Mouse (Mus musculus) kidney, postnatal 25 days (tissue): ENCODE results near the gene Ikzf3.

ENCODE experiments used
- DNase-seq, 2 experiments: peaks; one replicate each; pipeline ENCODE4 v3.0.0; 2021; ENCODE audit warnings: mixed read lengths in 2 of 2

Gene Ikzf3

GRCm38 (mm10) chr11:98446213-98446561 lies 99.6 kb downstream of the Ikzf3 start, which contains the start of gene Grb7:
Gene Grb7, plus strand, starts transcription at chr11:98446394.
- DNase-seq = no peak

GRCm38 (mm10) chr11:98445679-98446078 lies 100.2 kb downstream of the Ikzf3 start:
- peak; percentile 77 to 84 for DNase-seq

DNA sequence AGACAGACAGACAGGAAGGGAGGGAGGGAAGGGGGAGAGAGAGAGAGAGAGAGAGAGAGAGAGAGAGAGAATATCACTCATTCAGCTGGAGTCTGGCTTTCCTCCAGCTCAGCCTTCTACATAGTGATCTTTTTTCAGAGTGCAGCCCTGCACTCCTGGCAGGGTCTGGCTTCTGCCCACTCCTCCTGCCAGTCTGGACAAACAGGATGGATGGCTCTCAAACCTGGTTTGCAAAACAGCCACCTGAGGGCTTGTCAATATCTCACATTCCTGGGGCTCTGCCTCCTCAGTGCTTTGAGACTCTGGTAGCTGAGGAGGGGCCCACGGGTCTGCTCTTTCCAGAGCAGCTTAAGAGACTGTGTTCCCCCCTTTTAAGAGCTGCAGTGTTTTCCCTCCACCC lies 100.6 kb downstream of the Ikzf3 start:
- DNase-seq = no peak

DNA sequence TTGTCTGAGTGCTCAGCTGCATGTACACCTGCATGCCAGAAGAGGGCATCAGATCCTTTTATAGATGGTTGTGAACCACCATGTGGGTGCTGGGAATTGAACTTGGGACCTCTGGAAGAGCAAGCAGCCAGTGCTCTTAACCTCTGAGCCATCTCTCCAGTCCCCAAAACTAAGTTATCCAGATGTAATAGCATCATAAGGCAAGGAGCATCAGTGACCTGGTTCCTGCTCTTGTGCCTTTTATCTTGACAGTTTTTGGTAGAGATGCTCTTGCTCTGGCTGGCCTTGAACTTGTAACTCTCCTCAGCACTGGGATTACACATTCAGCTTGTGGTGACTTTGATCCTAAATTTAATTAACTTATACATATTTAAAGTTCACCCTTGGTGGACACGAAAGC lies 102.1 kb downstream of the Ikzf3 start:
- DNase-seq = no peak

- peak; percentile 96 to 98 for DNase-seq
Measured at GRCm38 (mm10) chr11:98438331-98439158, 107.3 kb downstream of the Ikzf3 start, which contains the start of gene Mien1. Gene Mien1, minus strand, starts transcription at chr11:98438991.

GRCm38 (mm10) chr11:98437441-98437840 lies 108.4 kb downstream of the Ikzf3 start:
- peak; percentile 58 to 72 for DNase-seq

DNA sequence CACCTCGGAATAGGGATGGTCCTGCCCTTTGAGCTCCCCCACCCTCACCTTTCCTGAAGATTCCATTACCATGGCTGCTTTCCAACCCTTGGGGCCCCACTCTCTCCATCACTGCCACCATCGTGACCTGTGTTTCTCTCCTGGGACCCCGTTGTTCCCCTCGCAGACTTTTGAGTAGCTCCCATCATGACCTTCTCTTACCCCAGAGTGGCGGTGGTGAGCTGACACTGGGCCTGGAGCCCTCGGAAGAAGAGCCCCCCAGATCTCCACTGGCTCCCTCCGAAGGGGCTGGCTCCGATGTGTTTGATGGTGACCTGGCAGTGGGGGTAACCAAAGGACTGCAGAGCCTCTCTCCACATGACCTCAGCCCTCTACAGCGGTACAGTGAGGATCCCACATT lies 110.1 kb downstream of the Ikzf3 start:
- DNase-seq = no peak

DNA sequence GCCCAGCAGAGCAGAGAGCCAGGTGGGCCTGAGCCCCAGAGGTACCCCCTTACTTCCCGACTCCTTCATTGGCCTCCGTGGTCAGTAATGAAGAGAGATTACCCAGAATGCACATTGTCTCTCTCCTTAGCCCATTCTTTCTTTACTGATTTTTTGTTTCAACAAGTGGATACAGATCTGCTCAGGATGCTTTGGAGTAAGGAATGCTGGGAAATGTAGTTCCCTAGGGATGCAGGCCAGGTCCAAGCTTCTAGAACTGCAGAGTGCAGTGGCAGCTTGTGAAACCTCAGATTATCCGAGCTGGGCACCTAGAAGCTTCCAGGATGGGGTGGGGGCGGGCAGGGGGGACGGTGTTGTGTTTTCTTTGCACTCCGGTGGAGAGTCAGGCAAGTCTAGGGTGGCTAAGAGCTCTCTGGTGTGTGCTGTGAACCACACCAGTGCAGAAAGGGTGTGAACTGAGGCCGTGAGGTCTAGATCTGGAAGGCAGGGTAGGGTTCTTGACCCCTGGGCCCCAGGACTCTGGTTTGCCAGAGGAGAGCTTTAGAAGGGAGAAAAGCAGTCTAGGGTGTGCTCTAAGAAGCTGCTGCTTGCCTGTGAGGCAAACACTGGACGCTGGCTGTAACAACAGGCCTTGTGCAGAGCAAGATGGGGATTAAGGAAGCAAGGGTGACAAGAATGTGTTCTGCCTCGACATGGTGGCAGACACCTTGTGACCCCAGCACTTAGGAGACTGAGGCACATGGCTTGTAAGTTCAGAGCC lies 113.9 kb downstream of the Ikzf3 start:
- no peak for DNase-seq

DNA sequence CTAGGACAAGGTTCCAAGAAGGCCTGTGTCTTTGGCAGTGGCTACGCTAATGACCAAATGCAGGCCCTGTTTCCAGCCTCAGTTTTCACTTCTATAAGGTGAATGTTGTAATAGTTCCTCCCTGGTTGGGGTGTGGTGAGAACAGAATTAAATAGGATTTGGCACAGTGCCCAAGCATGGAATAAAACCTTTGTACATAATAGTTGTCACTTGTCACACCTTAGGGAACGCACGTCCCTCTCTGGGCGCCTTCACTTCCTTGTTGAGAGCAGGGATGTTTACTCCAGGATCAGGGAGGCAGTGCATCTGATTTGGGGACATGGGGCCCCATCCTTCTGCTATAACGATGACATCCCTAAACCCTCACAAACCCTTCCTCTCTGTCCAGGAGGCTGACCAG lies 117.4 kb downstream of the Ikzf3 start:
- no peak for DNase-seq

DNA sequence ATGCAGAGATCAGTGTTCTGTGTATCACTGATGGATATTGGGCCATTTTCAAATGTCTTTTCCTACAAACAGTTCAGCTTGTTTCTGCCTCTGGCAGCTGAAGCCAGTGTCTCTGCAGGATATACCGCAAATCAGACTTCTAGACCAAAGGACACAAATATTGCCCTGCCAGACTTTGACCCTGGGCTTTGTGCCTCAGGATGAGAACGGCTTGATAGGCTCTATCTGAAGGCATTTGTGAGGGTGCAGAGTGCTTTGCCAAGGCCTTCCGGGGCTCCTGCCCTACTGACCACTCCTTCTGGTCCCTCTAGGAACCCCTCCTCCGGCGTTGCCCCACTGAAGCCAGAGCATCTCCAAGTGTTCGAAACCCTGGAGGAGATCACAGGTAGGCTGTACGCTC lies 119.2 kb downstream of the Ikzf3 start:
- peak; percentile 54 to 68 for DNase-seq

DNA sequence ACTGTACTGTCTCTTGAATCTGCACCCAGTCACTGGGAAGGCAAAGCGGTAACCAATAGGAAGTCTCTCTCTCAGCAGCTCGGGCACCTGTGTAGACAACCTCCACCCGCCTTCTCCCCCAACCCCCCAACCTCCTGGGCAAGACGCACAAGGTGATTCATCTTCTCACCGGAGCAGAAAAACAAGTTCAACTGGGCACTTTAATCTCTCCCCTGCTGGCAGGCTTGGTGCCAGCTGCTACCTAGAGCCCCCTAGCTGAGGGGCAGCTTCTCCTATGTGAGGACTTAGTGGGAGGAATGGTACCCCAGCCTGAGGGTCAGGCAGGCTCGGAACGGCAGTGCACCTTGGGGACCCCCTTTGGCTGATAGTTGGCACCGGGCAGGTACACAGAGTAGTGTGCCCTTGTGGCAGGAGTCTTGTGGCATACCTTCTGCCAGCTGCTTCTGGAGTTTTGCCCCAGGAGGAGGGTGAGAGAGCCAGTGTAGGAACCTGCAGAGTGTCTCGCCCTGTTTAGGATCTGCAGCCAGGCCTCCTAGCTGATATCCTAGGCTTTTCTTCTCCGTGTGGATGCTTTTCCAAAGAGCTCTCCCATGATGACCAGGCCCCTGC lies 126.8 kb downstream of the Ikzf3 start:
- peak; percentile 69 to 88 for DNase-seq

GRCm38 (mm10) chr11:98418273-98418672 lies 127.6 kb downstream of the Ikzf3 start:
- no peak for DNase-seq

GRCm38 (mm10) chr11:98417074-98417473 lies 128.8 kb downstream of the Ikzf3 start:
- no peak for DNase-seq
